ENCODE assay signal across 38 mouse cellular contexts in the genomic region with DNA sequence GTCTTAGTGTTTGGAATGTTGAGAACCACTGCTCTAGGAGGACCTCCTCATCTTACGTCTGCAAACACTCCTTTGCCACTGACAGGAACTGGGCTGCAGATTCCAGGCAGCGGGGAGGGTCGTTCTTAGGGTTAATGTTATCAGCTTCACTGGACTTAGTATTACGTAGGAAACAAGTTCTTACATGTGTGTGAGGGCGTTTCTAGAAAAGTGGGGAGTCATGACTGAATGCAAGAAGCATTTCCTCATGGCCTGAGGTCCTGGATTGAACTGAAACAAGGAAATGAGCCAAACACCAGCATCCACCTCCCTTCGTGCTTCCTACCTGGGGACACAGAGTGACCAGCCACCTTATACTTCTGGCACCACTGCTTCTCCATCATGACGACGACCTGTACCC. TPM values are rescaled to one million over a fixed set of nuclear protein-coding genes. Genes with fewer than 3 reads are reported as not detected.
DNase-seq lines count a peak whose midpoint lies in the region; ATAC-seq and TF ChIP-seq lines count a peak whose summit lies in the region.
"Had no signal": no experiment of that assay in that cellular context is flagged by ENCODE, and none has a peak within 500 bp of the region (broad histone marks: within the 10 kb centered on the region; RNA-seq: fewer than 3 reads in every experiment).

No protein-coding gene starts in this region.

- H3K4me2 ChIP-seq in lung, embryonic 14.5 days = no peak overlapping the region
- no peak overlapping the region for H3K4me2 ChIP-seq in forebrain, postnatal 0 days (ENCODE audit: low read depth)
- H3K4me2 ChIP-seq: embryonic facial prominence, embryonic 15.5 days; forebrain, embryonic 13.5 days; heart, embryonic 11.5 days; hindbrain, embryonic 14.5 days; limb, embryonic 12.5 days; liver, embryonic 15.5 days; midbrain, embryonic 15.5 days; neural tube, embryonic 15.5 days had no signal

- H3K27ac ChIP-seq in lung, embryonic 14.5 days (ENCODE audit: low read depth) = 0 out of 2 replicates have a peak overlapping the region, but pooled peaks have one; percentile 9
- H3K27ac ChIP-seq in forebrain, postnatal 0 days (ENCODE audit: low read depth, low read length) = no peak overlapping the region
- H3K27ac ChIP-seq: embryonic facial prominence, embryonic 10.5 days; embryonic facial prominence, embryonic 15.5 days; forebrain, embryonic 13.5 days; hindbrain, embryonic 14.5 days; layer of hippocampus, adult 2 months; left cerebral cortex, adult 2 months; limb, embryonic 12.5 days; liver, embryonic 15.5 days; midbrain, embryonic 15.5 days; neural tube, embryonic 15.5 days had no signal

- TF ChIP-seq CTCF in lung, embryonic 14.5 days (IDR thresholded peaks at IDR 0.05; ENCODE audit: low read depth) = no peak
- no peak for TF ChIP-seq CTCF in forebrain, postnatal 0 days (IDR thresholded peaks at IDR 0.05; ENCODE audit: low read depth)

- ATAC-seq in lung, embryonic 14.5 days (ENCODE audit: insufficient read depth) = no peak
- no peak for ATAC-seq in forebrain, postnatal 0 days
- ATAC-seq: activated CD4-positive, CD25-positive, alpha-beta regulatory T cell, adult 4 months; forebrain, embryonic 13.5 days; midbrain, embryonic 15.5 days had no signal

- H3K4me1 ChIP-seq in lung, embryonic 14.5 days (ENCODE audit: insufficient read depth) = no peaks in the 10 kb centered on the region; the same call in 1 of the 2 replicates
- H3K4me1 ChIP-seq in forebrain, postnatal 0 days (ENCODE audit: insufficient read depth) = no peaks in the 10 kb centered on the region
- H3K4me1 ChIP-seq: embryonic facial prominence, embryonic 10.5 days; forebrain, embryonic 13.5 days; limb, embryonic 12.5 days; liver, embryonic 15.5 days; midbrain, embryonic 15.5 days; neural tube, embryonic 15.5 days had no signal

- DNase-seq in heart, postnatal 4 days = peak; percentile 14
- DNase-seq in heart, adult 9 months (ENCODE audit: low spot score in 2 of 2) = no peak
- peak; percentile 53 for DNase-seq in lung, embryonic 14.5 days
- no peak for DNase-seq in lung, postnatal 25 days (ENCODE audit: low spot score)
- peak; percentile 48 for DNase-seq in urinary bladder, postnatal 14 days (ENCODE audit: low spot score)
- no peak for DNase-seq in urinary bladder, postnatal 4 days (ENCODE audit: low spot score in 2 of 2)
- DNase-seq in forebrain, postnatal 0 days = no peak
- DNase-seq: adrenal gland, adult 2 months; cerebellum, adult 2 months; cerebellum, postnatal 25 days; gastrocnemius, postnatal 25 days; heart, adult 11 months; heart, postnatal 36 days; kidney, adult 18-20 months; kidney, postnatal 36 days; retina, postnatal 1 day; right cerebral cortex, postnatal 14 days; thymus, postnatal 4 days had no signal

- no peaks in the 10 kb centered on the region for H3K36me3 ChIP-seq in lung, embryonic 14.5 days (ENCODE audit: insufficient read depth)
- no peaks in the 10 kb centered on the region for H3K36me3 ChIP-seq in forebrain, postnatal 0 days (ENCODE audit: insufficient read depth)
- H3K36me3 ChIP-seq: embryonic facial prominence, embryonic 10.5 days; embryonic facial prominence, embryonic 15.5 days; limb, embryonic 12.5 days; liver, embryonic 15.5 days; midbrain, embryonic 15.5 days; neural tube, embryonic 15.5 days had no signal

- no peak overlapping the region for H3K9ac ChIP-seq in lung, embryonic 14.5 days
- H3K9ac ChIP-seq in forebrain, postnatal 0 days = no peak overlapping the region
- H3K9ac ChIP-seq: embryonic facial prominence, embryonic 15.5 days; forebrain, embryonic 13.5 days; hindbrain, embryonic 14.5 days; limb, embryonic 12.5 days; liver, embryonic 15.5 days; midbrain, embryonic 15.5 days; neural tube, embryonic 15.5 days had no signal

- H3K9me3 ChIP-seq in lung, embryonic 14.5 days (ENCODE audit: low read depth, low read length) = no peaks in the 10 kb centered on the region
- H3K9me3 ChIP-seq in forebrain, postnatal 0 days (ENCODE audit: low read length) = no peaks in the 10 kb centered on the region
- H3K9me3 ChIP-seq: embryonic facial prominence, embryonic 10.5 days; embryonic facial prominence, embryonic 15.5 days; forebrain, embryonic 13.5 days; limb, embryonic 12.5 days; liver, embryonic 15.5 days; midbrain, embryonic 15.5 days; neural tube, embryonic 15.5 days had no signal

- no peak overlapping the region for H3K4me3 ChIP-seq in lung, embryonic 14.5 days (ENCODE audit: low read depth, low read length)
- H3K4me3 ChIP-seq in forebrain, postnatal 0 days (ENCODE audit: low read depth, low read length) = no peak overlapping the region
- H3K4me3 ChIP-seq: embryonic facial prominence, embryonic 10.5 days; embryonic facial prominence, embryonic 15.5 days; forebrain, embryonic 13.5 days; layer of hippocampus, adult 2 months; left cerebral cortex, adult 2 months; limb, embryonic 12.5 days; liver, embryonic 15.5 days; midbrain, embryonic 15.5 days; neural tube, embryonic 15.5 days had no signal

- no peaks in the 10 kb centered on the region for H3K27me3 ChIP-seq in lung, embryonic 14.5 days (ENCODE audit: insufficient read depth, low read length)
- no peaks in the 10 kb centered on the region for H3K27me3 ChIP-seq in forebrain, postnatal 0 days (ENCODE audit: insufficient read depth, low read length)
- H3K27me3 ChIP-seq: embryonic facial prominence, embryonic 15.5 days; forebrain, embryonic 13.5 days; limb, embryonic 12.5 days; liver, embryonic 15.5 days; midbrain, embryonic 15.5 days; neural tube, embryonic 15.5 days had no signal

- WGBS in lung, embryonic 14.5 days = 27% methylated on average over 8 of the region's 8 CpGs
- 71% methylated on average over 8 of the region's 8 CpGs for WGBS in forebrain, postnatal 0 days

RNA-seq across cellular contexts. Expression of a gene that starts 27.7 kb away (rescaled TPM):
- total RNA-seq in heart, postnatal 4 days (2021) = 1 to 10 TPM; 7.5 to 8.7 TPM
- 3.2 and 3.8 TPM in 2 replicates for polyA plus RNA-seq in lung, embryonic 14.5 days (2014; fragmentation: Nextera tagmentation; extraction: Ambion mirVana)
- 1.2 and 2.0 TPM in 2 replicates for total RNA-seq in forebrain, postnatal 0 days (2014; rRNA removed)
- 1.4 and 1.9 TPM in 2 replicates for polyA plus RNA-seq in forebrain, postnatal 0 days (2015; fragmentation: Nextera tagmentation; extraction: Ambion mirVana)

RNA-seq across cellular contexts. Expression of a gene that starts 53.0 kb away (rescaled TPM):
- under 1 TPM; 0.31 to 0.45 TPM for total RNA-seq in heart, postnatal 4 days (2021)
- 0.47 TPM in 1 of 2 replicates, not detected in the other for polyA plus RNA-seq in lung, embryonic 14.5 days (2014; fragmentation: Nextera tagmentation; extraction: Ambion mirVana)
- not detected in 2 replicates for total RNA-seq in forebrain, postnatal 0 days (2014; rRNA removed)
- not detected in 2 replicates for polyA plus RNA-seq in forebrain, postnatal 0 days (2015; fragmentation: Nextera tagmentation; extraction: Ambion mirVana)
- total RNA-seq: CH12.LX; ES-E14; gastrocnemius, adult 18-20 months; gastrocnemius, postnatal 25 days; layer of hippocampus, postnatal 14 days had no signal
- polyA plus RNA-seq: activated CD4-positive, CD25-positive, alpha-beta regulatory T cell, adult 4 months; C2C12; cerebellum, adult 2 months; embryonic facial prominence, embryonic 10.5 days; embryonic facial prominence, embryonic 15.5 days; forebrain, embryonic 13.5 days; frontal cortex, adult 2 months; heart, embryonic 11.5 days; heart, embryonic 16.5 days; hindbrain, embryonic 14.5 days; limb, embryonic 12.5 days; midbrain, embryonic 15.5 days; neural tube, embryonic 15.5 days; testis, adult 2 months had no signal

RNA-seq across cellular contexts. Expression of a gene that starts 55.9 kb away (rescaled TPM):
- total RNA-seq in heart, postnatal 4 days (2021) = 10 to 100 TPM; 79.5 to 90.3 TPM
- 44.1 and 46.5 TPM in 2 replicates for polyA plus RNA-seq in lung, embryonic 14.5 days (2014; fragmentation: Nextera tagmentation; extraction: Ambion mirVana)
- 15.8 and 17.7 TPM in 2 replicates for total RNA-seq in forebrain, postnatal 0 days (2014; rRNA removed)
- 14.6 and 16.1 TPM in 2 replicates for polyA plus RNA-seq in forebrain, postnatal 0 days (2015; fragmentation: Nextera tagmentation; extraction: Ambion mirVana)

Comparison
In these comparisons a context has a peak if more than half of its experiments do, and no peak if none do; other contexts are left out.
1. DNase-seq: peak in heart, postnatal 4 days (single experiment), lung, embryonic 14.5 days (single experiment) and urinary bladder, postnatal 14 days (single experiment); none in heart, adult 9 months (0 of 2), lung, postnatal 25 days (single experiment), urinary bladder, postnatal 4 days (0 of 2) and forebrain, postnatal 0 days (single experiment).